ENCODE assay signal across 18 mouse cellular contexts in the genomic region with DNA sequence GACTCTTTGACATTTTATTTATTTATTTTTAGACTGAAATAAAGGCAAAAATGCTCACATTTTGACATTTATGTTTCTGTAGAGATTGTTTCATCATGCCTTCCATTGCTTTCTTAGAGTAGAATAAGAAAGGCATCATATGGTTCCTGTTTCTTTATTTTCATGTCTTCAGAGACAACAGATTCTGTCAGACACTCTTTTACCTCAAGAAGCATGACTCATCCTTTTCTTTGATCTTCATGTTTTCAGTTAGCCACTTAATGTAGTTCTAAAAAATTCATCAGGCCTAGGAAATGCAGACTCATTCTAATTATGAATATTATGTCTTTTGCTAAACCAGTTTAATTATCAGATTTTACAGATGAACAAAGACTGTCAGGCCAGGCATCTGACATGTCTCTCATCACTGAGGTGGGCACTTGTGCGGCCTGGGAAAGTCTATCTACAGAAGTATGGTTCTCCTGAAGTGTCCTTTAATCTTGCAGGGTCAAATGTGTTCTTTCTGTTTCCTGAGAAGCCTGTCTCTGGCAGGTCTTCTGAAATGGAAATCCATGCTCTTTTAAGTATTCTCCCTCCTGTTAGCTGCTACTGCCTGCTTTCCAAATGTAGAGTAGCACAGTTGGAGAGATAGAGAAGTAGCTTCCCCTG.
"Had no signal": no experiment of that assay in that cellular context is flagged by ENCODE, and none has a peak within 500 bp of the region (broad histone marks: within the 10 kb centered on the region; RNA-seq: fewer than 3 reads in every experiment).

No protein-coding gene starts in this region.

- H3K4me1 ChIP-seq: neural tube, embryonic 12.5 days; stomach, embryonic 15.5 days had no signal

- H3K4me3 ChIP-seq: kidney, embryonic 15.5 days; left cerebral cortex, adult 2 months; liver, embryonic 13.5 days; neural tube, embryonic 12.5 days; neural tube, embryonic 15.5 days; stomach, embryonic 15.5 days had no signal

- H3K9ac ChIP-seq: kidney, embryonic 15.5 days; liver, embryonic 13.5 days; neural tube, embryonic 12.5 days; neural tube, embryonic 15.5 days; stomach, embryonic 15.5 days had no signal

- H3K9me3 ChIP-seq: kidney, embryonic 15.5 days; liver, embryonic 13.5 days; neural tube, embryonic 12.5 days; neural tube, embryonic 15.5 days; stomach, embryonic 15.5 days had no signal

- H3K36me3 ChIP-seq: kidney, embryonic 15.5 days; liver, embryonic 13.5 days; neural tube, embryonic 12.5 days; neural tube, embryonic 15.5 days; stomach, embryonic 15.5 days had no signal

- DNase-seq: kidney, adult 2 months; kidney, postnatal 10 days; kidney, postnatal 36 days; layer of hippocampus, postnatal 36 days; liver, embryonic 13.5 days; lung, adult 2 months; lung, postnatal 14 days; midbrain, embryonic 14.5 days; right cerebral cortex, adult 18-20 months; right cerebral cortex, postnatal 14 days; right cerebral cortex, postnatal 4 days; thymus, postnatal 36 days had no signal

- H3K27ac ChIP-seq: kidney, embryonic 15.5 days; left cerebral cortex, adult 2 months; liver, embryonic 13.5 days; macrophage; neural tube, embryonic 12.5 days; neural tube, embryonic 15.5 days; stomach, embryonic 15.5 days had no signal

- H3K4me2 ChIP-seq: kidney, embryonic 15.5 days; liver, embryonic 13.5 days; neural tube, embryonic 12.5 days; neural tube, embryonic 15.5 days; stomach, embryonic 15.5 days had no signal

- H3K27me3 ChIP-seq: kidney, embryonic 15.5 days; liver, embryonic 13.5 days; neural tube, embryonic 12.5 days; neural tube, embryonic 15.5 days; stomach, embryonic 15.5 days had no signal
